Mouse (Mus musculus) left cerebral cortex, postnatal 36 days (tissue): ENCODE measurements around the gene Parvb. TPM values are rescaled to one million over a fixed set of nuclear protein-coding genes. Genes with fewer than 3 reads are reported as not detected.
A peak's percentile ranks its signal among the peaks of the same experiment; 100 is the strongest.

Source experiments
- DNase-seq, 2 experiments: peaks; one replicate each; pipeline ENCODE4 v3.0.0; 2021 to 2022; ENCODE audit warnings: low spot score in 2 of 2, mixed read lengths in 1 of 2
- intact Hi-C: fragments of 180-260 bp; cut with DNase I; formaldehyde crosslinking; loops from one replicate; pipeline ENCODE4 v1.15.1; 2025
- total RNA-seq, 2 experiments: library from RNA; stranded (reverse); gene quantifications; 2 replicates each; pipeline ENCODE4 v1.2.3; 2021

Gene Parvb
- total RNA-seq, 2 experiments from 2014 or later = 21.4 to 26.7 TPM

DNA sequence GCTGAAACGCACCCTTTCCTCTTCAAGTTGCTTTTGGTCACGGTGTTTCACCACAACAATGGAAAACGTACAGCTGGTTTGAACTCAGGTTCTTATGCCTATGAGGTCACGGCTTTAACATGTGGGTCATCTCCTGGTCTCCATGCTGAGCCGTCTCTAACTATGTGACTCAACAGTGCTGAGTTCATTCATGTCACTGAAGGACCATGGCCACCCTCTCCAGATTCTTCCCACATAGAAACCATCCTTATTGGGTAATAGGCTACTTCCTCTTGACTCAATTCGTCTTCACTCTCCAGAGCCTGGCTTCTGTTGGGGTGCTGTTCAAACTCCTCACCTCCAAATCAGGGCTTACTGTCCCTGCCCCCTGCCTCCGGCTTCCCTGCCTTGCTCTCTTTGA, 119.5 kb downstream of the Parvb start:
- DNase-seq = no peak
- intact Hi-C loops = no loop called here

DNA sequence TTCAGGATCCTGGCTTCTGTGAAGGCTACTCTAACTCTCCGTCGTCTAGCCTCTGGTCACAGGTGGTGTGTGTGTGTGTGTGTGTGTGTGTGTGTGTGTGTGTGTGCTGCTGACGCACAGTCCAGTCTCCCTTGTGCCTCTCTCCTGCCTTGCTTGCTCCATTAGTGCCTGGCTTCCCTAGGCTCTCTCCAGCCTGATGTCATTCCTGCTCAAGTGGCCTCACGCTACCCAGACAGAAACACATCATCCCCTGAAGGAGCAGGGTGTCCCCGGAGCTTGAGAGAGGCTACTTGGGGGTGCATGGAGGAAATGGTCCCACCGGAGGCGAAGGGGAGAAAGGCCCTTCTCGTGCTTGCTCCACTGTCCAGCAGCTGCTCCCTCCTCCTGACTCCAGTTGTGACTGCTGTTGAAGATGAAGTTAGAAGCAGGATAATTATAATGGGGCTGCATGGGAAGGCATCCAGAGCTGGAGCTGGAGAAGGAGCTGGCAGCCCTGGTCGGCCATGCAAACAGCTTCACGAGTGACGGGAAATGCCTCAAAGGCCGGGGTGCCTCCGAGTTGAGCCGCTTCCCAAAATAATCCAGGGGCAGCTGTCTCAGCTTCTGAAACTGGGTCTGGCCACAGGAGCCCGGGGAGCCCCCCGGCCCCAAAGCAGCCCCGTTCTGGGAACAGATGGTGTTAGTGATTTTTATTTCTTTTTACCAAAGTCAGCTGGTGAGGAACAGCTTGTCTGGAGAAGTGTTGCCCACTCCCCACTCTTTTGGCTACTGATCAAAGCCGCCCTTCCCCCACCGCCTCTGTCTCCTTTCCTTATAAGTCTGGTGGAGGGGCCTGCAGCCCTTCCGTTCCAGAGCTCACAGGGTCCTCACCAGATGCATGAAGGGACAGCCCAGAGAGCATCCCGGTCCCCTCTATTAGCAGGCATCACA, 120.3 kb downstream of the Parvb start:
- DNase-seq = peak in 1 of 2 experiments; percentile 33
- intact Hi-C loops = no loop called here

DNA sequence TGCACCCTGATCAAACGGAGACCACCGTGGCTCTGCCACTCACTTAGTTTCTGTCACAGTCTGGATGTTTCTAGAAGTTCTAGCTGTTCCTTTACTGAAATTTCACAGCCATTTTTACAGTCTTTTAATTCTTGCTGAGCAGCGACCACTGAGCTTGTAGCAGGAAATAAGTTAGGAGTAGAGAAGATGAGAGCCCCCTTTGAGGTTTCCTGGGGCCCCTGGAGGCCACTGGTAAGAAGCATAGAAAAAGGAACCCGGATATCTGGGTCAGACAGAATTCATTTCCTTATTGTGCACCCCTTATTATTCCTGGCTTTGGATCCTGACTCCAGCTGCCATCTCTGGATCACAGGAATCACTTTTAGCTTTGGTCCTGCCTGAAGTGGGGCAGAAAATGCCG, 123.2 kb downstream of the Parvb start:
- no peak for DNase-seq
- intact Hi-C loops = no loop called here

DNA sequence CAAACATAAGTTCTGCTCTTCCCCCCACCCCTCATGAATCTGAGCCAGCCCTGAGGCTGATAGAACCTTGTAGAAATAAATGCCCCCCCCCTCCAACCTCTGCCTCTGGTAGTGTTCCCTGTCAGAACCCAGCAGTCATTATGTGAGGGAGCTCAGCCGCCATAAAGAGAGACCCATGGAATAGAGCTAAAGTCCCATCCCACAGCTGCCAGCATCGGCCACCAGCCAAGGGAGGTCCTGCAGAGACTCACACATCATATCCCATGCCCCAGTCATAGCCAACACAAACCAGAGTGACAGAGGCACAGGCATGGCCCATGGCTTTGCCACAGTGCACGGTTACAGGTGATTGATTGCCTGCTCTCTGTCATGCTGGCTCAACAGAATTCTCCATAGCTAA, 132.9 kb downstream of the Parvb start:
- intact Hi-C loops = no loop called here
- DNase-seq = no peak

Other genes starting within 250 kb of the Parvb start
- gene Efcab6, start 166.7 kb upstream of the Parvb start, total RNA-seq = 10 to 100 TPM; 13.0 to 13.7 TPM
- gene Sult4a1, start 126.3 kb upstream of the Parvb start, total RNA-seq = 100 to 1,000 TPM; 409 to 510 TPM
- gene Pnpla5, start 108.9 kb upstream of the Parvb start, total RNA-seq = not detected
- gene Pnpla3, start 64.2 kb upstream of the Parvb start, total RNA-seq = 10 to 100 TPM; 10.7 to 11.3 TPM
- gene Samm50, start 39.8 kb upstream of the Parvb start, total RNA-seq = 100 to 1,000 TPM in 1 of 2 experiments, 10 to 100 TPM in 1; 95.0 to 106 TPM
- 1 to 10 TPM; 5.6 to 8.6 TPM for gene Parvg, start 92.0 kb downstream of the Parvb start, total RNA-seq
- 10 to 100 TPM; 39.1 to 48.5 TPM for gene Shisal1, start 215.1 kb downstream of the Parvb start, total RNA-seq